ENCODE assay signal across 26 mouse cellular contexts in the genomic region with DNA sequence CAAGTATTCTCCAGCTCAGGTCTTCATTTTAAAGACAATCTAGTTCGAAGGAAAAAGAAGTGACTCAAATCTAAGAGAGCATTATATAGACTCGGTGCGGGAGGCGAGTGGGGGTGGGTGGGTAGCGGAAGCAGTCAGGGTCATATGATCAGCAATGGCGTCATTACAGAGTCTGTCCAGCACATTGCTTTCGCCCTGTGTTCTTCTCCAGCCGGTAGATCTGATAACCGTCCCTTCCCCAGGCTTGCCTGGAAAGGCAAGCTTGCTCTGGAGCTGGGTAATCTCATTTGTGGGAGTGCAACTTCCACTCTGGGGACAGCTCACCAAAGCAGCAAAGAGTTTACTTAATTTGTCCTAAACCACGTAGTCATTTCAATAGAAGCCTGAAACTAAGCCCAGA. TPM values are rescaled to one million over a fixed set of nuclear protein-coding genes. Genes with fewer than 3 reads are reported as not detected.
DNase-seq lines count a peak whose midpoint lies in the region; ATAC-seq lines count a peak whose summit lies in the region.
"Had no signal": no experiment of that assay in that cellular context is flagged by ENCODE, and none has a peak within 500 bp of the region (broad histone marks: within the 10 kb centered on the region; RNA-seq: fewer than 3 reads in every experiment).

No protein-coding gene starts in this region.

- 73% methylated on average over 7 of the region's 10 CpGs for WGBS in macrophage (ENCODE audit: missing documents)

- peaks cover 87% of the 10 kb centered on the region for H3K4me1 ChIP-seq in megakaryocyte, embryonic 14.5 days
- H3K4me1 ChIP-seq: embryonic facial prominence, embryonic 10.5 days; embryonic facial prominence, embryonic 12.5 days; forebrain, embryonic 13.5 days; forebrain, embryonic 15.5 days had no signal

- ATAC-seq in frontal cortex, adult (ENCODE audit: low TSS enrichment) = peak; percentile 28; the same call in 1 of the 2 replicates
- no peak for ATAC-seq in megakaryocyte, adult 5-6 weeks (ENCODE audit: poor library complexity, severe bottlenecking)
- no peak for ATAC-seq in megakaryocyte-erythroid progenitor cell, adult 5-6 weeks (replicated peaks; ENCODE audit: low FRiP score, low TSS enrichment, poor library complexity, severe bottlenecking)
- ATAC-seq: activated CD4-positive, CD25-positive, alpha-beta regulatory T cell, adult 4 months; CD4-positive, CD25-positive, alpha-beta regulatory T cell, adult 4 months; forebrain, embryonic 13.5 days; forebrain, embryonic 15.5 days; forebrain, postnatal 0 days; Patski had no signal

- peak overlapping the region; percentile 7; the same call in 1 of the 2 replicates for H3K27ac ChIP-seq in macrophage
- H3K27ac ChIP-seq: embryonic facial prominence, embryonic 10.5 days; embryonic facial prominence, embryonic 12.5 days; forebrain, embryonic 13.5 days; forebrain, embryonic 15.5 days had no signal

- peak; percentile 11 for DNase-seq in adrenal gland, adult 2 months
- no peak for DNase-seq in adrenal gland, postnatal 10 days
- DNase-seq in frontal cortex, adult 2 months (ENCODE audit: extremely low spot score in 1 of 2, low spot score in 1 of 2) = no peak
- DNase-seq: adrenal gland, postnatal 14 days; adrenal gland, postnatal 36 days; B cell, adult 2 months; cerebellum, adult 11-12 months; cerebellum, adult 2 months; cerebellum, adult 9-10 months; cerebellum, postnatal 10 days; cerebellum, postnatal 25 days; forebrain, postnatal 0 days had no signal

- H3K9me3 ChIP-seq in megakaryocyte, embryonic 14.5 days = no peaks in the 10 kb centered on the region
- H3K9me3 ChIP-seq: embryonic facial prominence, embryonic 10.5 days; forebrain, embryonic 13.5 days; forebrain, embryonic 15.5 days; G1E had no signal

- peaks cover 5% of the 10 kb centered on the region for H3K36me3 ChIP-seq in megakaryocyte, embryonic 14.5 days (replicated peaks; ENCODE audit: low read length)
- H3K36me3 ChIP-seq in macrophage (ENCODE audit: inconsistent target) = no peaks in the 10 kb centered on the region
- H3K36me3 ChIP-seq: embryonic facial prominence, embryonic 10.5 days; embryonic facial prominence, embryonic 12.5 days; forebrain, embryonic 15.5 days; G1E had no signal

- no peaks in the 10 kb centered on the region for H3K27me3 ChIP-seq in megakaryocyte, embryonic 14.5 days (replicated peaks)
- H3K27me3 ChIP-seq: CH12.LX; embryonic facial prominence, embryonic 12.5 days; forebrain, embryonic 13.5 days; forebrain, embryonic 15.5 days; Patski had no signal

- H3K79me2 ChIP-seq in macrophage (ENCODE audit: inconsistent target) = no peaks in the 10 kb centered on the region

- peak overlapping the region; percentile 50 for H3K4me3 ChIP-seq in megakaryocyte, embryonic 14.5 days (replicated peaks)
- H3K4me3 ChIP-seq in macrophage (ENCODE audit: inconsistent target) = no peak overlapping the region
- H3K4me3 ChIP-seq: embryonic facial prominence, embryonic 10.5 days; embryonic facial prominence, embryonic 12.5 days; forebrain, embryonic 13.5 days; forebrain, embryonic 15.5 days had no signal

RNA-seq across cellular contexts. Expression of gene Rap1b, which starts 26.6 kb away (rescaled TPM):
- 100 to 1,000 TPM; 115 to 119 TPM for total RNA-seq in adrenal gland, adult 2 months (2021)
- polyA plus RNA-seq in adrenal gland, adult 2 months (2012; rRNA removed) = 7.2 and 9.6 TPM in 2 replicates
- 100 to 1,000 TPM; 113 to 123 TPM for total RNA-seq in adrenal gland, postnatal 10 days (2021)
- 68.3 and 70.7 TPM in 2 replicates for polyA plus RNA-seq in frontal cortex, adult 2 months (2012; rRNA removed)
- 87.7 and 210 TPM in 2 replicates for polyA plus RNA-seq in megakaryocyte, embryonic 14.5 days (2012; ENCODE audit: insufficient read depth, low replicate concordance)
- total RNA-seq in megakaryocyte, adult 5-6 weeks (2015) = 448 and 514 TPM in 2 replicates
- 174 and 218 TPM in 2 replicates for total RNA-seq in megakaryocyte, adult 5-6 weeks (2017)
- 100 to 1,000 TPM in 25 of 26 experiments, 10 to 100 TPM in 1; 70.7 to 351 (median 212) TPM for total RNA-seq in macrophage (2018; cell fraction: chromatin; rRNA removed)
- total RNA-seq in macrophage (2018; cell fraction: cytosol; rRNA removed) = 100 to 1,000 TPM; 377 to 760 (median 592) TPM
- total RNA-seq in macrophage (2018; cell fraction: nucleus; rRNA removed) = 100 to 1,000 TPM; 221 to 711 (median 424) TPM
- 389 to 490 TPM (median 469 TPM) in 3 replicates for polyA plus RNA-seq in macrophage (2018)
- total RNA-seq in megakaryocyte-erythroid progenitor cell, adult 5-6 weeks (2014; fragmentation: Nextera tagmentation) = 56.8 and 92.2 TPM in 2 replicates
- 67.4 and 73.2 TPM in 2 replicates for total RNA-seq in megakaryocyte-erythroid progenitor cell, adult 5-6 weeks (2017)
